Mouse (Mus musculus): ENCODE results near the gene Syt11.
A peak's percentile ranks its signal among the peaks of the same experiment; 100 is the strongest.
"Not testable (repeated sequence)": the region's sequence is repeated elsewhere in the genome, so short reads cannot be mapped to it uniquely, and the experiment has no call there.

Syt11 gene

GRCm38 (mm10) chr3:88774939-88775841 is at the start of gene Syt11:
Gene Syt11, minus strand, starts transcription at chr3:88775164.
- DNase-seq (ENCODE audit: low spot score): not testable (repeated sequence)

DNA sequence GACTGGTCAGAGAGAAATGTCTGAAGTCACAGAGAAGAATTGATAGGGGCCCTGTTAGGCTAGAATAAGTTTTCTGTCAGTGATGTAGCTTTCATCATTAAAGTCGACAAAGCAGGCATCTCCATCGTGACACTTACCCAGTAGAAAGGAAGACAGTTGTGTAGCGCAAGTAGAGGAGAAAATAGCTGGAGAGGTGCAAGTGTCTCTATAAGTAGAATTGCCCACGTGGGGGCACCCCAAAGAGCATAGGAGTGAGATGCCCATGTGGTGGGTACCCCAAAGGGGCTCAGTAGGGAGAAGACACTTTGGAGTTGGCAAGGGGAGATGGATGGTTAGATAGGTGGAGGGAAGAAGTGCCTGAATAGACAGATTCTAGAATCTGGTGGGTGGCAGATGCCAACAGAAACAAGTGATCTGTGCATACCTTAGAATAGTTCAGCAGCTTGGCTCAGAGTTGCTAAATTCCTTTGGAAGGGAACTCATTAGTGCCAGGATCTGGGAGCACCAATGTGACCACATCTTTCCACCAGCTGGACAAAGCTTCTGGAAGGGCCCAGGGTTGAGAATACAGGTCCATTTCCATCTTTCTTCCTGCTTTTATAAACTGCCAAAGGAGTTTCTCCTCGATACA is 29.1 kb upstream of the Syt11 start:
- DNase-seq (ENCODE audit: low spot score): no peak

DNA sequence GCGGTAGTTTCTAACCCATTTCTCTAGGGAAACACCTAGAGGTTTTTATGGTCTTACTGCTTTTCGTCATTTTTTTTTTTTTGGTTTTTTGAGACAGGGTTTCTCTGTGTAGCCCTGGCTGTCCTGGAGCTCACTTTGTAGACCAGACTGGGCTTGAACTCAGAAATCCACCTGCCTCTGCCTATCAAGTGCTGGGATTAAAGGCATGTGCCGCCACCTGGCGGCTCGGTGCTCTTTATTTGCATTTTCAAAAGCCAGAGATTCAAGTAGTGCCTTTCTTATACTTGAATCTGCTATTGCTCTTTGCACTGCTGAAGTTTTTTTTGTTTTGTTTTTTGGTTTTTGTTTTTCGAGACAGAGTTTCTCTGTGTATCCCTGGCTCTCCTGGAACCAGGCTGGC is 22.5 kb upstream of the Syt11 start:
- DNase-seq (ENCODE audit: low spot score): not testable (repeated sequence)

DNA sequence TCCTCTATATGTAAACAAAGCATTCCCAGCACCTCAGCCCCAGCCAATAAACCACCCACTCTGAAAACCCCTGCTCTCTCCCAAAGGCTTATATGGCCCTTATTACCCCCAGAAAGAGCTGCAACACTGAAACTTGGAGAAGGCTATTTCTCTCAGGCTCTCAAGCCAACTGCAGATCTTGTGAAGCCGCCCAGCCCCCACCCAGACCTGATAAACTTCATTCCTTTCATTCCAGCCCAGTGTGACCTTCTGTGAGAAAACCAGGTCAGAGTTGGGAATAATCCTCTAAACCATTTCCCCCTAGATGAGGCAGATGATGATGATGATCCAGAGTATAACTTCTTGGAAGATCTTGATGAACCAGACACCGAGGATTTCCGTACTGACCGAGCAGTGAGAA is 13.1 kb upstream of the Syt11 start:
- DNase-seq (ENCODE audit: low spot score): not testable (repeated sequence)

DNA sequence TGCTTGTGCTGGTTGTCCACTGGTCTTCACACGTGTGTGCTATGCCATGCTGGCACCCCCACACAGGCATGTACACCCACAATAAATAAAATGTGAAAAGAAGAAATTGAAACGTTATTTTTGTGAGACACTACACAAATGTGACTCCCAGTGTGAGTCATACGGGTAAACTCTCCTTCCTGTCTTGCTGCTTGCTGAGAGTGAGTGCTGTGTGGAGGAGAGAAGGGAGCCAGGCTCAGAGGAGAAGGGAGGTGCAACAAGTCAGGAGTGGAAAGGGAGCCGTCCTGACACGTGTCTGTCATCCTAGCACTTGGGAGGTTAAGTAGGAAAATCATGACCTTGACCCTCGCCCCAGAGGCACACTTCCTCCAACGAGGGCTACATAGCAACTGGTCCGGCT is 11.8 kb upstream of the Syt11 start:
- not testable (repeated sequence) for DNase-seq (ENCODE audit: low spot score)

GRCm38 (mm10) chr3:88786323-88786722 is 11.4 kb upstream of the Syt11 start:
- not testable (repeated sequence) for DNase-seq (ENCODE audit: low spot score)

- DNase-seq (ENCODE audit: low spot score): no peak
Measured at GRCm38 (mm10) chr3:88784889-88785288, 9.9 kb upstream of the Syt11 start.

DNA sequence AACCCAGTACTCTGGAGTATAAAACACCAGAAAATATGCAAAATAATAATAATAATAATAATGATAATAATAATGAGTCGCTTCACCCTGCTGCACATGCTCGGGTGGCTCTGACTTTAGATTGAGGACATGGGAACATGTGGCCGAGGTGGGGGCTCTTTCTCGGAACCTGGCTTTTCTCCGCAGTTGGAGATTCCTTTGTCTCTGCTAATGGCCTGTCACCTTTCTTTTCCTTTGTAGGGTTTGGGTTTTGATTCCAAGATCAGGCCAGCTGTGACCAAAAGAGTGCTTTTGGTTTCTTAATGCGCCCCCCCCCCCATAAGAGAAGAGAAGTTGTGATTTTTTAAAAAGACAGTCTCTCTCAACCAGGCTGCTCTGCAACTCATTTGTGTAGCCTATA is 1.8 kb downstream of the Syt11 start:
- not testable (repeated sequence) for DNase-seq (ENCODE audit: low spot score)

GRCm38 (mm10) chr3:88772399-88772798 is 2.6 kb downstream of the Syt11 start:
- peak; percentile 90 for DNase-seq (ENCODE audit: low spot score)

GRCm38 (mm10) chr3:88771941-88772280 is 3.1 kb downstream of the Syt11 start:
- not testable (repeated sequence) for DNase-seq (ENCODE audit: low spot score)

- peak; percentile 43 for DNase-seq (ENCODE audit: low spot score)
Measured at GRCm38 (mm10) chr3:88771189-88771940, 3.6 kb downstream of the Syt11 start.

DNA sequence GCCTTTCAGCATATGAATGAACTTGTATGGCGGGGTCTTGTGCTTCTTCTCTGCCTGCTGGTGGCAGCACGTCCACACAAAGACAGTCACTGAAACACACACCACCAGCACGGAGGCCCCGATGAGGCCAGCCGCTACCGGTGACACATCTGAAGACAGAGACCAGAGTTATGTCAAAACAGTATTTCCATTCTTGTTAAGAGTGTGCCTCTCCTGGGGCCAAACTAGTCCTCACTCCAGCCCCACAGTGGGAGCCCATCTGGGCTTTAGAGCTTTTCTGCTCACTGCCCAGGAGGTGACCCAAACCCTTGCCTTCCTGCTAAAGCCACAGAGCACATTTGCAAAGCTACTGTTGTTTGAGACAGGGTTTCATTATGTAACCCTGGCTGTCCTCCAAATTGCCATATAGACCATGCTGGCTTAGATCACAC is 12.5 kb downstream of the Syt11 start:
- no peak for DNase-seq (ENCODE audit: low spot score)

GRCm38 (mm10) chr3:88761619-88762018 is 13.3 kb downstream of the Syt11 start:
- no peak for DNase-seq (ENCODE audit: low spot score)

DNA sequence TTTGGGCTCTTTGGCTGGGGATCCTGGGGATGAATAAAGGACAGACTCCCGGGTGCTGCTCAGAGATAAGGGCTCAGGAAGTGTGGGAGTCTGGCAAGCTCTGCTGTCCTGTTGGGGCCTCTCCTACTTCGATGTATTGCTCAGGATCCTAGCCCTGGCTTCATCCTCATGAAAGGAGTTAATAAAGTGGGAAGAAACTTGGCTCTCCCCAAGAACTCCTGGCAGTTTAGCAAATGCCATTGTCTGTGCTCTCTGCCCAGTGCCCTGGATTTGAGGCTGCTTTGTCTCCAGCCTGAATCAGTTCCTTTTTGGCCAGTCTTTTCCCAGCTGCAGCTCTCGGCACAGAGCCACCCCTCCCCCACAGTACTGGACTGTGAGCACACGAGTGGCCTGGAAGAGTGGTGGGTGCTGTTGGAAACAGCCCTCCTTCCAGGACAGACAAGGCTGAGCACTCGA is 16.9 kb downstream of the Syt11 start:
- peak; percentile 73 for DNase-seq (ENCODE audit: low spot score)

DNA sequence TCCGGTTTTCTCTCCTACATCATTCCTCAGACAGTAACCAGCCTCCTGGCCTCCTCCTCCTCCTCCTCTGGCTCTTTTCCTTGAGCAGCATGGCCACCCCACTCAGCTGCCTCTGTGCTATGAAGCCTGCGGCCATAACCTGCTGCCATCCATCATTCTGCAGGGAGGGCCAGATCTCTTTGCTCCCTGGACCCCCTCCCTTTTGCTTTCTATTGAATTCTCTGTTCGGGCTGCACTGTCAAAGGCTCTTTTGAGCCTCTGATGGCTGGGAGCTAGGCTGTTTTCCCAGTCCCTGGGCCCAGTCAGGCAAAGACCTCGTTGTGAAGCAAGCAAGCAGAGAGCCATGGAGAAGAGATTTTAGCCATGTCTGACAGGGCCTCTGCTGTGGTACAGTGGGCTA is 18.7 kb downstream of the Syt11 start:
- no peak for DNase-seq (ENCODE audit: low spot score)

GRCm38 (mm10) chr3:88755541-88755940 is 19.4 kb downstream of the Syt11 start:
- DNase-seq (ENCODE audit: low spot score): no peak

DNA sequence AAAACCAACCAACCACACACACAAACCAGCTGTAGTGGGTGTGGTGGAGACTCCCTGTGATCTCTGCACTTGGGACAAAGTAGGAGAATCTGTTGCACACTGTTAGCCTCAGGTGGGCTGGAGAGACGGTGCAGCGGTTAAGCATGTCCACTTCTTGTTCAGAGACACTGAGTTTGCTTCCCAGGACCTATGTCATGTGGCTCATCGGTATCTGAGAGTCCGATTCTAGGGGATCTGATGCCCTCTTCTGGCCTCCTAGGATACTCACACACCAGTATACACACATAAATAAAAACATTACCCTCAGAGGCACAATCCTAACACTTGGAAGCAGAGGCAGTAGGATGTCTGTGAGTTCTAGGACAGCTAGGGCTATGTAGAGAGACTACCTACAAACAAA is 20.7 kb downstream of the Syt11 start:
- no peak for DNase-seq (ENCODE audit: low spot score)

GRCm38 (mm10) chr3:88746871-88747231 is 28.1 kb downstream of the Syt11 start:
- DNase-seq (ENCODE audit: low spot score): no peak

DNA sequence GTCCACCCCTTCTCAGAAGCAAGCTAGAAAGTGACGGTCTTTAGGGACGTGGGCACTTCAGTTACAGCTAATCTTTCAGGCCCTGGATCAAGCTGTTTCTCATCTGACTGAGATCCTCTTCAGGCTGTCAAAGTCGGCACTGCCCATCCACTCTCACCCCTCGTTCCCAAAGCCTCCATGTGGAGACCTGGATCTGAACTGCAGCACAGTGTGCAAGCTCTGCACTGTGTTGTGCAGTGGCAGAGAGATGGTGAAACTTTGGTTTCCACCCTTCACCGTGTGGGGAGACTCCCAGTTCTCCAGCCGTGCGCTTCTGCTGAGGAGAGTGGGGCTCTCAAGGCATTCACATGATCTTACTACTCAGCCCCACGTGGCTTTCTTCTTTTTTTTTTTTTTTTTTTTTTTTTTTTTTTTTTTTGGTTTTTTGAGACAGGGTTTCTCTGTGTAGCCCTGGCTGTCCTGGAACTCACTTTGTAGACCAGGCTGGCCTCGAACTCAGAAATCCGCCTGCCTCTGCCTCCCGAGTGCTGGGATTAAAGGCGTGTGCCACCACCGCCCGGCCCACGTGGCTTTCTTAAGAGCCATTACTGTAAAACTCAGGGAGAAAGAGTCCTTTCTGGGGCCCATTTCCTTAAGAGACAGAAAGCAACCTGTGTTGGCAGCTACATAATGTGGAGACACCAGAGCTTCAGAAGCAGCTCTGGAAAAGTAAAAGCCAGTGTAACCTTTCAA is 28.7 kb downstream of the Syt11 start:
- no peak for DNase-seq (ENCODE audit: low spot score)

- DNase-seq (ENCODE audit: low spot score): no peak
Measured at GRCm38 (mm10) chr3:88745534-88745933, 29.4 kb downstream of the Syt11 start.

DNA sequence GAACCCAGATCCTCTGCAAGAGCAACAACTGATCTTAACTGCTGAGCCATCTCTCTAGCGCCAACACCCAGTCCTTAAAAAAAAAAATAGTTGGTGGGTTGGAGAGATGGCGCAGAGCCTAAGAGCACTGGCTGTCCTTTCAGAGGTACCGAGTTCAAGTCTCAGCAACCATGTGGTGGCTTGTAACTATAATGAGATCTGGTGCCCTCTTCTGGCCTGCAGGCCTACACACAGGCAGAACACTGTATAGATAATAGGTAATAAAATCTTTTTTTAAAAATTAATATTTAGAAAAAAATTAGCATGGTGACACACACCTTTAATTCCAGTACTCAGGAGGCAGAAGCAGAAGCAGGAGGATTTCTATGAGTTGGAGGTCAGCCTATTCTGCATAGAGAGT is 34.8 kb downstream of the Syt11 start:
- DNase-seq (ENCODE audit: low spot score): no peak

- DNase-seq (ENCODE audit: low spot score): no peak
Measured at GRCm38 (mm10) chr3:88738641-88739040, 36.3 kb downstream of the Syt11 start.

All from layer of hippocampus, adult 9-10 months (tissue).